Mouse (Mus musculus) right cerebral cortex, postnatal 4 days (tissue): Measurements from ENCODE around the gene Ctsw.

Experiments used
- DNase-seq: peaks from one replicate; pipeline ENCODE4 v3.0.0-alpha.2; 2022

The Ctsw gene

GRCm38 (mm10) chr19:5461411-5461810 lies 6.9 kb downstream of the Ctsw start:
- no peak for DNase-seq

- peak; percentile 86 for DNase-seq
Observed at GRCm38 (mm10) chr19:5460465-5460911, 7.8 kb downstream of the Ctsw start, which contains the start of gene Fibp. Gene Fibp, plus strand, starts transcription at chr19:5460615.

- DNase-seq: no peak
Observed at GRCm38 (mm10) chr19:5459896-5460295, 8.4 kb downstream of the Ctsw start.

GRCm38 (mm10) chr19:5459019-5459418 lies 9.3 kb downstream of the Ctsw start:
- DNase-seq: no peak

GRCm38 (mm10) chr19:5457746-5458442 lies 10.4 kb downstream of the Ctsw start, which contains the start of gene Ccdc85b:
Gene Ccdc85b, minus strand, starts transcription at chr19:5457894.
- no peak for DNase-seq

- DNase-seq: peak; percentile 95
Observed at GRCm38 (mm10) chr19:5456922-5457745, 11.2 kb downstream of the Ctsw start.

GRCm38 (mm10) chr19:5456241-5456921 lies 11.9 kb downstream of the Ctsw start:
- no peak for DNase-seq

- no peak for DNase-seq
Observed at GRCm38 (mm10) chr19:5455568-5455967, 12.7 kb downstream of the Ctsw start.

- no peak for DNase-seq
Observed at GRCm38 (mm10) chr19:5455037-5455436, 13.3 kb downstream of the Ctsw start.

GRCm38 (mm10) chr19:5451766-5452165 lies 16.5 kb downstream of the Ctsw start:
- DNase-seq: no peak

- DNase-seq: no peak
Observed at GRCm38 (mm10) chr19:5449673-5450072, 18.6 kb downstream of the Ctsw start.

- DNase-seq: no peak
Observed at GRCm38 (mm10) chr19:5448354-5449150, 19.8 kb downstream of the Ctsw start.

GRCm38 (mm10) chr19:5447515-5448353 lies 20.6 kb downstream of the Ctsw start, which contains the start of gene Fosl1:
Gene Fosl1, plus strand, starts transcription at chr19:5447547.
- peak; percentile 68 for DNase-seq

- DNase-seq: no peak
Observed at GRCm38 (mm10) chr19:5445747-5446146, 22.6 kb downstream of the Ctsw start.

GRCm38 (mm10) chr19:5444954-5445353 lies 23.4 kb downstream of the Ctsw start:
- DNase-seq: no peak

- DNase-seq: no peak
Observed at GRCm38 (mm10) chr19:5444371-5444908, 23.9 kb downstream of the Ctsw start.

GRCm38 (mm10) chr19:5433951-5434350 lies 34.4 kb downstream of the Ctsw start:
- DNase-seq: no peak

- DNase-seq: no peak
Observed at GRCm38 (mm10) chr19:5432992-5433852, 35.1 kb downstream of the Ctsw start.

- DNase-seq: no peak
Observed at GRCm38 (mm10) chr19:5431911-5432464, 36.3 kb downstream of the Ctsw start.

- DNase-seq: no peak
Observed at GRCm38 (mm10) chr19:5430408-5430807, 37.9 kb downstream of the Ctsw start.
